Mouse (Mus musculus) liver, adult (tissue): ENCODE data around the gene Glyr1.

Source experiments
- GATA4 ChIP-seq: IDR thresholded peaks from 2 replicates; pipeline ENCODE4 v1.6.1; 2014; ENCODE audit warnings: mild to moderate bottlenecking, low read length; ENCODE audit not compliant: insufficient replicate concordance

Gene Glyr1

GRCm38 (mm10) chr16:5049774-5050234, at the start of gene Glyr1, which contains the start of gene Ubn1:
Gene Glyr1, minus strand, starts transcription at chr16:5049863.
Gene Ubn1, plus strand, starts transcription at chr16:5050057.
- no peak; the same call in 1 of the 2 replicates for TF ChIP-seq GATA4

- TF ChIP-seq GATA4: no peak
Measured at GRCm38 (mm10) chr16:5096504-5096903, 46.8 kb upstream of the Glyr1 start.

DNA sequence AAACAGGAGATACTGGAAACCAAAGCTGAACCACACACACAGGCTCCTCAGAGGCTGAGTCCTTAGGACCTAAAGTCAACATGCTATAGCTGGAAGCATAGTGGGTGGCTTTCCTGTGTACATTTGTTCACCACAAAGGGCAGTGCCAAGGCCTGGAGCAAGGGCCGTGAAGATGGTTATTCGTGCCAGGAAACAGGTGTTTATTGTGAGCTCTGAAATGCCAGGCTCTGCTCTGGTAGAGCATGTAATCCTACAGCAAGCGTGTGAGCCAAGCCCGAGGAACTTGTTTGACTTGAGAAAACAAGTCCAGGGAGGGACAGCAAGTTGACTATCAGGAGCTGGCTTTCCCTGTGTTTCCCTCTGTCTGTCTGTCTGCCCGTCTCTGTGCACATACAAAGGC, 43.6 kb upstream of the Glyr1 start:
- no peak for TF ChIP-seq GATA4

GRCm38 (mm10) chr16:5089021-5089420, 39.4 kb upstream of the Glyr1 start:
- TF ChIP-seq GATA4: no peak

GRCm38 (mm10) chr16:5086179-5086578, 36.5 kb upstream of the Glyr1 start:
- TF ChIP-seq GATA4: no peak

DNA sequence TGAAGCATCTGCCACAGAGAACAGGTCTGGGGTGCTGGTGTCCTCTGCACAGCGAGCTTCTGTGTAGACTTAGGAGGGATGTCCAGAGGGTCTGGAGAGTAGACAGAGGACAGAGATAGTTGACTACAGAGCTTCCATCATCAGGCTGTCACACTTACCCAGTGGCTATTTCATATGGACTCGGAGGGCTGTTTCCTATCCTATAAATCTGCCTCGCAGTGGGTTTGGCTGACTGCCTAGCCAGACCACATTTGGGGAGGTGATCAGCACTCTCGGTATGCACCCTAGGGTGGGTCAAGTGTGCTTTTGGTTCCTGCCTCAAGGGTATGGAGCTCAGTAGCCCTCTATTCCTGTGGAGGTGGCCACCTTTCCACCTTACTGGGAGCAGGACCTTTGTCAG, 35.5 kb upstream of the Glyr1 start:
- no peak for TF ChIP-seq GATA4

DNA sequence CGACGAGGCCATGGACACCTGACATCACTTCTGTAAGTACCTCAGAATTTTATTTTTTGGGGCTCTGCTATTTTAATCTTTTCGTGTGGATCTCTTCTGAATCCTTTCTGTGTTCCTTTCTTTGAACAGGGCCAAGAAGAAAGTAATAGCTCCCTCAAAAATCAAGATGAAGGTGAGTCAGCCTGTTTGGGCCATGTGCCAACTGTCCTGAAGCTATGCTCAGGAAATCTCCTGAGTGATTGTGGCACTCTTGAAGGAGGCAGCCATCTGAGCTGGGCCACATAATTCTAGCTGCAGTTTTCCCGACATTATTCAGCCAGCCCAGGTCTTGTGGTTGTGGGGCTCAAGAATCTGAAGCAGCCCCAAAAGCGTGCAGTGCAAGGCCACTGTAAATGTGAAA, 24.7 kb upstream of the Glyr1 start:
- no peak for TF ChIP-seq GATA4

DNA sequence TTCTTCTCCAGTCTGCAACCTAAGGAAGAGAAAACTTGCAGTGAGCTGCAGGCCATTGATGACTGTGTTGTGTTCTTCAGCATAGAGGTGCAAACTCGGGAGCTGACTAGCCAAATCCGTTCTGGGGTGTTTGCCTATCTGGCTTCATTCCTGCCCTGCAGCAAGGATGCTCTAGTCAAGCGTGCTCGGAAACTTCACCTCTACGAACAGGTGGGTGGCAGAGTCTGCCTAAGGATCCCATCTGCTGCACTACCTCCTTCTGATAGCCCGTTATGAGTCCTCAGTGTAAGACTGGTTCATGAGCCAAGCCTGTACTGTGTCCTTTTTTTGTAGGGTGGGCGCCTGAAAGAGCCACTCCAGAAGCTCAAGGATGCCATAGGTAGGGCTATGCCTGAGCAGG, 22.3 kb upstream of the Glyr1 start:
- TF ChIP-seq GATA4: no peak

GRCm38 (mm10) chr16:5070321-5070720, 20.7 kb upstream of the Glyr1 start:
- no peak; the same call in 1 of the 2 replicates for TF ChIP-seq GATA4

- no peak for TF ChIP-seq GATA4
Measured at GRCm38 (mm10) chr16:5063472-5063871, 13.8 kb upstream of the Glyr1 start.

- TF ChIP-seq GATA4: no peak
Measured at GRCm38 (mm10) chr16:5058114-5058513, 8.5 kb upstream of the Glyr1 start.

- peak; percentile 37; the same call in 1 of the 2 replicates for TF ChIP-seq GATA4
Measured at GRCm38 (mm10) chr16:5050251-5051110, 818 bp upstream of the Glyr1 start.

GRCm38 (mm10) chr16:5049182-5049773, 385 bp downstream of the Glyr1 start:
- TF ChIP-seq GATA4: no peak

- no peak for TF ChIP-seq GATA4
Measured at GRCm38 (mm10) chr16:5045322-5045721, 4.3 kb downstream of the Glyr1 start.

GRCm38 (mm10) chr16:5036649-5037234, 12.9 kb downstream of the Glyr1 start:
- TF ChIP-seq GATA4: no peak

DNA sequence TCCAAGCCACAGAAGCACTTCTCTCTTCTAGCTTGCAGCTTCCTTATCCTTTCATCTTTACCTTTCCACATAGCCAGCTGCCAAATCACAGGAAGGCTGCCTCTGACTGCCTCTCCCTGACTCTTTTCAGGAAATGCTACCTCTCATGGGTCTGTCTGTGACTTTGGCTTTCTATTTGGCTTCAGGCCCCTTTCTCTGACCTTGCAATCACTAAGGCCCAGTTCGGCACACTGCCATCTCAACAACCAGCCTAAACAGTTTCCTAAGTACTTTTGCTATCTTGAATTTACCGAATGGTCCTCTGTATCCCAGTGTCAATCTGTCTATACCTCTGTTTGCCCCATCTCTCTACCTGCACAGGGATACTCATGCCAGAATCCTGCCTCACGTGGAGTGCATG, 14.1 kb downstream of the Glyr1 start:
- no peak for TF ChIP-seq GATA4
